13 mouse cellular contexts compared by ENCODE assay signal in the genomic region with DNA sequence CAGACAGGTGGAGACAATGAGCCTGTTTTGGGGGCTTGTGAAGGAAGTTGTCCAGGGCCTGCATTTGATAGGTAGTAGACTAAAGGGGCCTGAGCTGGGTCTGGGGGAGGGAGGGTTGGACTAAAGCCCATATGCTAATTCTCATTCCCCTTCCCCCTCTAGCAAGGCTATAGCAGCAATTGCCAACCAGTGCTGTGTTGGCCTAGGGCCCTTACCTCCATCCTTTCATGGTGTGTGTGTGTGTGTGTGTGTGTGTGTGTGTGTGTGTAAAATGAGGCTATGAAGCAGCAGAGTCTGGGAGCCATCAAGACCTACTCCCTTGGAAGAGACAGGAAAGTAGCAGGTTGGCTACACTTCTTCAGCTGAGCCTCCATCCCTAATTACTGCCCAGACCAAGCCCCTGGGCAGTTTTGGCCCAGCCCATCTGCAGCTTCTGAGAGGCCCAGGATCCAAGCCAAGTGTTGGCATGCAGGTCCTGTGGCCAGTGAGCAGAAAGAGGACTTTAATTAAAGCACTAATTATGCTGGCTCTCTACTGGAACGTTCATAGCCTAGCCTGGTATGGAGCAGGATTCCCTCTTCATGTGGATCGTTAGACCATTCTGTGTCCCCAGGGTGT.
DNase-seq lines count a peak whose midpoint lies in the region; ATAC-seq and TF ChIP-seq lines count a peak whose summit lies in the region.
"Had no signal": no experiment of that assay in that cellular context is flagged by ENCODE, and none has a peak within 500 bp of the region (broad histone marks: within the 10 kb centered on the region; RNA-seq: fewer than 3 reads in every experiment).

No protein-coding gene starts in this region.

- no peaks in the 10 kb centered on the region for H3K27me3 ChIP-seq in intestine, postnatal 0 days (replicated peaks; ENCODE audit: control insufficient read depth, insufficient read depth, low read length)
- no peaks in the 10 kb centered on the region for H3K27me3 ChIP-seq in heart, embryonic 10.5 days (ENCODE audit: insufficient read depth, poor library complexity, severe bottlenecking)
- H3K27me3 ChIP-seq: limb, embryonic 12.5 days had no signal

- H3K4me2 ChIP-seq in intestine, postnatal 0 days (replicated peaks; ENCODE audit: low read depth): no peak overlapping the region
- H3K4me2 ChIP-seq: limb, embryonic 12.5 days; lung, embryonic 14.5 days had no signal

- H3K36me3 ChIP-seq in intestine, postnatal 0 days (ENCODE audit: control insufficient read depth, insufficient read depth): no peaks in the 10 kb centered on the region
- H3K36me3 ChIP-seq in heart, embryonic 10.5 days: no peaks in the 10 kb centered on the region
- H3K36me3 ChIP-seq: limb, embryonic 12.5 days had no signal

- DNase-seq in layer of hippocampus, adult 11-12 months (ENCODE audit: low spot score): peak; percentile 32
- DNase-seq in layer of hippocampus, adult 9-10 months (ENCODE audit: low spot score): no peak
- peak; percentile 15 to 29 for DNase-seq in frontal cortex, postnatal 36 days (ENCODE audit: low spot score in 2 of 2)
- peak; percentile 23 to 54 for DNase-seq in layer of hippocampus, postnatal 36 days
- peak; percentile 28 for DNase-seq in right cerebral cortex, postnatal 14 days
- no peak for DNase-seq in heart, embryonic 10.5 days (ENCODE audit: low spot score)
- DNase-seq: heart, adult 18-20 months; heart, postnatal 36 days; kidney, postnatal 14 days; lung, embryonic 14.5 days; thymus, postnatal 36 days had no signal

- H3K9ac ChIP-seq in intestine, postnatal 0 days (ENCODE audit: low read depth, low read length): no peak overlapping the region
- H3K9ac ChIP-seq: limb, embryonic 12.5 days; lung, embryonic 14.5 days had no signal

- no peak for ATAC-seq in intestine, postnatal 0 days

- no peak overlapping the region for H3K4me3 ChIP-seq in intestine, postnatal 0 days (ENCODE audit: low read depth, low read length)
- no peak overlapping the region for H3K4me3 ChIP-seq in heart, embryonic 10.5 days
- H3K4me3 ChIP-seq: limb, embryonic 12.5 days had no signal

- H3K27ac ChIP-seq in intestine, postnatal 0 days (ENCODE audit: low read depth, low read length): no peak overlapping the region
- no peak overlapping the region for H3K27ac ChIP-seq in heart, embryonic 10.5 days
- H3K27ac ChIP-seq: limb, embryonic 12.5 days had no signal

- no peaks in the 10 kb centered on the region for H3K4me1 ChIP-seq in intestine, postnatal 0 days (replicated peaks; ENCODE audit: control insufficient read depth, insufficient read depth, low read length)
- H3K4me1 ChIP-seq in heart, embryonic 10.5 days: no peaks in the 10 kb centered on the region
- H3K4me1 ChIP-seq: limb, embryonic 12.5 days had no signal

- TF ChIP-seq CTCF in intestine, postnatal 0 days (IDR thresholded peaks at IDR 0.05; ENCODE audit: low read depth): no peak

- 90% methylated on average over 2 of the region's 2 CpGs for WGBS in intestine, postnatal 0 days
- WGBS in heart, embryonic 10.5 days: 75% methylated on average over 2 of the region's 2 CpGs

- no peaks in the 10 kb centered on the region for H3K9me3 ChIP-seq in intestine, postnatal 0 days (ENCODE audit: control insufficient read depth)
- H3K9me3 ChIP-seq in heart, embryonic 10.5 days: no peaks in the 10 kb centered on the region
- H3K9me3 ChIP-seq: limb, embryonic 12.5 days had no signal

Comparison
In these comparisons a context has a peak if more than half of its experiments do, and no peak if none do; other contexts are left out.
1. DNase-seq: peak in layer of hippocampus, adult 11-12 months (single experiment), frontal cortex, postnatal 36 days (2 of 2), layer of hippocampus, postnatal 36 days (2 of 2) and right cerebral cortex, postnatal 14 days (single experiment); none in layer of hippocampus, adult 9-10 months (single experiment) and heart, embryonic 10.5 days (single experiment).